Mouse (Mus musculus) hindbrain, postnatal 0 days (tissue): Measurements from ENCODE around the gene Naga. TPM values are rescaled to one million over a fixed set of nuclear protein-coding genes. Genes with fewer than 3 reads are reported as not detected.
"Not testable (repeated sequence)": the region's sequence is repeated elsewhere in the genome, so short reads cannot be mapped to it uniquely, and the experiment has no call there.

Experiments used
- ATAC-seq: fragments of 200-750 bp; cut with Nextera tagmentation; 2 replicates; pipeline ENCODE4 v1.8.0; 2017; ENCODE audit warnings: mild to moderate bottlenecking, moderate TSS enrichment, moderate library complexity
- DNase-seq: peaks from one replicate; pipeline ENCODE4 v3.0.0-alpha.2; 2015; ENCODE audit warnings: low spot score
- H3K27ac ChIP-seq: fragments of 300-500 bp; sonication (generic); 2 replicates; pipeline ENCODE4 v1.5.1; 2014; ENCODE audit warnings: mild to moderate bottlenecking
- H3K27me3 ChIP-seq: fragments of 300-500 bp; sonication (generic); 2 replicates; pipeline ENCODE4 v1.6.1; 2014; ENCODE audit warnings: low read length, mixed read lengths; ENCODE audit not compliant: insufficient read depth
- H3K36me3 ChIP-seq: fragments of 300-500 bp; sonication (generic); 2 replicates; pipeline ENCODE4 v1.6.1; 2014; ENCODE audit warnings: low read length, mixed read lengths; ENCODE audit not compliant: insufficient read depth
- H3K4me1 ChIP-seq: fragments of 300-500 bp; sonication (generic); 2 replicates; pipeline ENCODE4 v1.6.1; 2014; ENCODE audit warnings: antibody characterized with exemption, low read length, mixed read lengths; ENCODE audit not compliant: insufficient read depth
- H3K4me2 ChIP-seq: fragments of 300-500 bp; sonication (generic); 2 replicates; pipeline ENCODE4 v1.6.1; 2014; ENCODE audit warnings: low read depth, mild to moderate bottlenecking, low read length, moderate library complexity, mixed read lengths
- H3K4me3 ChIP-seq: fragments of 300-500 bp; sonication (generic); 2 replicates; pipeline ENCODE4 v1.5.1; 2014; ENCODE audit warnings: low read length
- H3K9ac ChIP-seq: fragments of 300-500 bp; sonication (generic); replicated peaks from 2 replicates; pipeline ENCODE4 v1.6.1; 2014; ENCODE audit warnings: mild to moderate bottlenecking, low read length, moderate library complexity, mixed read lengths
- H3K9me3 ChIP-seq: fragments of 300-500 bp; sonication (generic); 2 replicates; pipeline ENCODE4 v1.6.1; 2016; ENCODE audit warnings: low read length, mixed read lengths
- CTCF ChIP-seq: IDR thresholded peaks from 2 replicates; pipeline ENCODE4 v1.5.1; 2016; ENCODE audit warnings: antibody characterized with exemption, control low read depth, low read depth
- WGBS: fragments of 180-500 bp; shearing (Covaris S2); extraction: QIAGEN DNeasy Blood & Tissue Kit; methylation state at CpG from one replicate; pipeline ENCODE4 v1.1.7; 2014; 5-methylcytosine and 5-hydroxymethylcytosine counted together
- polyA plus RNA-seq: library from polyadenylated mRNA; unstranded; fragments of >200 nt; fragmentation: Nextera tagmentation; extraction: Ambion mirVana; gene quantifications from 2 replicates; pipeline ENCODE4 v1.2.1, GENCODE M21; 2015
- total RNA-seq: library from RNA; depleted of rRNA; stranded (reverse); fragments of >200 nt; gene quantifications from 2 replicates; pipeline ENCODE4 v1.2.3, GENCODE M21; 2014

Gene Naga
- total and polyA plus RNA-seq, 2 experiments from 2014 or later, result 36.9 to 41.6 TPM

GRCm38 (mm10) chr15:82372446-82372845 lies 33.7 kb upstream of the Naga start:
- ATAC-seq, result no peak
- Histone ChIP-seq H3K4me3 (no peak overlapping the region), H3K9ac (no peak overlapping the region), H3K9me3 (no peaks in the 10 kb centered on the region), H3K4me2 (no peak overlapping the region), H3K4me1 (no peaks in the 10 kb centered on the region; the same call in 1 of the 2 replicates), H3K27ac (no peak overlapping the region), H3K36me3 (no peaks in the 10 kb centered on the region), H3K27me3 (no peaks in the 10 kb centered on the region)
- no peak for TF ChIP-seq CTCF
- DNase-seq, result no peak
- 92% methylated on average over 6 of the region's 6 CpGs for WGBS

- H3K36me3 ChIP-seq, result no peaks in the 10 kb centered on the region
- DNase-seq, result no peak
- H3K9me3 ChIP-seq, result no peaks in the 10 kb centered on the region
- no peak for ATAC-seq
- H3K27ac ChIP-seq, result no peak overlapping the region
- no peak overlapping the region for H3K4me3 ChIP-seq
- H3K4me2 ChIP-seq, result no peak overlapping the region
- TF ChIP-seq CTCF, result no peak
- WGBS, result 88% methylated on average over 1 of the region's 1 CpGs
- H3K27me3 ChIP-seq, result no peaks in the 10 kb centered on the region
- no peak overlapping the region for H3K9ac ChIP-seq
- H3K4me1 ChIP-seq, result no peaks in the 10 kb centered on the region
Measured at GRCm38 (mm10) chr15:82368851-82369250, 30.1 kb upstream of the Naga start.

GRCm38 (mm10) chr15:82368146-82368545 lies 29.4 kb upstream of the Naga start:
- no peaks in the 10 kb centered on the region for H3K36me3 ChIP-seq
- no peaks in the 10 kb centered on the region for H3K9me3 ChIP-seq
- no peak overlapping the region for H3K4me3 ChIP-seq
- DNase-seq (no peak), ATAC-seq (no peak)
- H3K9ac ChIP-seq, result no peak overlapping the region
- no peaks in the 10 kb centered on the region for H3K4me1 ChIP-seq
- 92% methylated on average over 4 of the region's 4 CpGs for WGBS
- no peaks in the 10 kb centered on the region for H3K27me3 ChIP-seq
- H3K4me2 ChIP-seq, result no peak overlapping the region
- no peak for TF ChIP-seq CTCF
- no peak overlapping the region for H3K27ac ChIP-seq

- 9% methylated on average over 6 of the region's 9 CpGs for WGBS
- not testable (repeated sequence) for ATAC-seq
Measured at GRCm38 (mm10) chr15:82364561-82364960, 25.8 kb upstream of the Naga start.

GRCm38 (mm10) chr15:82363801-82364200 lies 25.1 kb upstream of the Naga start:
- not testable (repeated sequence) for H3K4me1 ChIP-seq, ATAC-seq, H3K9me3 ChIP-seq, DNase-seq, H3K27me3 ChIP-seq, H3K4me2 ChIP-seq, H3K4me3 ChIP-seq, H3K27ac ChIP-seq, H3K36me3 ChIP-seq, H3K9ac ChIP-seq
- WGBS, result 75% methylated on average over 7 of the region's 12 CpGs

More at GRCm38 (mm10) chr15:82364561-82364960, 25.8 kb upstream of the Naga start:
- H3K27ac ChIP-seq, H3K4me2 ChIP-seq, H3K4me3 ChIP-seq, H3K9me3 ChIP-seq, H3K4me1 ChIP-seq, H3K27me3 ChIP-seq, DNase-seq, H3K9ac ChIP-seq, H3K36me3 ChIP-seq: not testable (repeated sequence)

GRCm38 (mm10) chr15:82362234-82362633 lies 23.5 kb upstream of the Naga start:
- no peak for DNase-seq
- Histone ChIP-seq H3K27me3 (no peaks in the 10 kb centered on the region), H3K4me2 (no peak overlapping the region), H3K9me3 (no peaks in the 10 kb centered on the region), H3K27ac (no peak overlapping the region), H3K4me1 (no peaks in the 10 kb centered on the region), H3K36me3 (no peaks in the 10 kb centered on the region), H3K4me3 (no peak overlapping the region), H3K9ac (no peak overlapping the region)
- no peak for TF ChIP-seq CTCF
- ATAC-seq, result no peak
- 85% methylated on average over 3 of the region's 4 CpGs for WGBS

DNA sequence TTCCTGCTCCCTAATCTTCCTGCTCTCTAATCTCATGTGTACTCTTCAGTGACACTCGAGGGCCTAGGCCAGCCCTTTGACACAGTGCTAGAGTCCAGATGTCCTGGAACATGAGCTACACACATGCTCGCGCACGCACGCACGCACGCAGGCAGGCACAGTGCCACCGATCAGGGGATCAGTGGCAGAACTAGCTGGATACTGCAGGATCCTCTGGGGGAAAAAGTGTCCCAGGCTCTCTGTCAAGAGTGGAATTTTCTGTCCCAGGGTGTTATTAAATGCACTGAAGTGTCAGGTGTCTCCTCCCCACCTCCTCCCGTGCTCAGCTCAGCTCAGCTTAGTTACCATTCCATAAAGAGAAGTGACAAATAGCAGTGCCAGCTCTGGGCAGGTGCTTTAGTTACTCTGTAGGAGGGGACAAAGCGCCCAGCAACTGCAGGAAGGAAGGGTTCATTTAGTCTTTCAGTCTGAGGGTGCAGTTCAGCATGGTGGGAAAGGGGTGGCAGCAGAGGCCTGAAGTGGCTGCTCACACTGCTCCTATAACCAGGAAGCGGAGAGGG lies 22.8 kb upstream of the Naga start:
- DNase-seq, result peak; percentile 54
- 76% methylated on average over 11 of the region's 11 CpGs for WGBS
- no peaks in the 10 kb centered on the region for H3K36me3 ChIP-seq

More for the DNA sequence above, 22.8 kb upstream of the Naga start:
- H3K27me3 ChIP-seq, result no peaks in the 10 kb centered on the region
- H3K4me1 ChIP-seq, result no peaks in the 10 kb centered on the region
- peak; percentile 71 for TF ChIP-seq CTCF
- no peaks in the 10 kb centered on the region for H3K9me3 ChIP-seq
- H3K9ac ChIP-seq, result no peak overlapping the region
- no peak for ATAC-seq
- no peak overlapping the region for H3K4me3 ChIP-seq
- H3K4me2 ChIP-seq, result no peak overlapping the region
- no peak overlapping the region for H3K27ac ChIP-seq
